Mouse (Mus musculus) telencephalon, adult 2 months (tissue): Measurements from ENCODE around the gene Diras1.

Experiments used
- DNase-seq: peaks from one replicate; pipeline ENCODE4 v3.0.0-alpha.2; 2011; ENCODE audit warnings: low read depth, low spot score

Diras1 gene

DNA sequence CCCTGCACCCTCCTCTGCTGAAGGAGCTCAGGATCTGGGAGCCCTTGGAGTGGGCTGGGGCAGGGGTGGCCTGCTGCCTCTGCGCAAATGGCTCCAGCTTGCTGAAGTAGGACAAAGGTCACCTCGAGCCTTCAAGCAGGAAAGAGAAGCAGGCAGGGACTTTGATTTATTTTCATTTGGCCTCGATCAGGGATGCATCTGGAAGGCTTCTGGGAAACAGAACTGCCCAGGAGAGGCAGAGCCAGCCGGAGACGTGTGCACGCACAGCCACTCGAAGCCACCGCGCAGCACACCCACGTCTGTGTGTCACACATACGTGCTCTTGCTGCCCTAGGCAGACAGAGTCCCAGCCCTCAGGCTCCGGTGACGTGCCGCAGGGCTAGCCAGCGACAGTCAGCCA is 53.9 kb downstream of the Diras1 start:
- no peak for DNase-seq

DNA sequence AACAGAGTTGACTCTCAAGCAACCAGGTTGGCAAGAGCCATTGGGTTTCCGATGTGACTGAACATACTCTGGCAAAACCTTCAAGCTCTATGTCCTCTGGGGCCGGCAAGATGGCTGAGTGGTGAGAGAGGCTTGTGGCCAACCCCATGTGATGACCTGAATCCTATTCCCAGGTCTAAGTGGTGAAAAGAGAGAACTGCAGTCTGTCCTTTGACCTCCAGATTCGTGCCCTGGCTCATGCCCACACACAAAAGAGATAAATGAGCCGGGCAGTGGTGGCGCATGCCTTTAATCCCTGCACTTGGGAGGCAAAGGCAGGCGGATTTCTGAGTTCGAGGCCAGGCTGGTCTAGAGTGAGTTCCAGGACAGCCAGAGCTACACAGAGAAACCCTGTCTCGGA is 55.3 kb downstream of the Diras1 start:
- no peak for DNase-seq
